Mouse (Mus musculus): ENCODE data around the gene Sdk2. TPM values are rescaled to one million over a fixed set of nuclear protein-coding genes. Genes with fewer than 3 reads are reported as not detected.

Gene Sdk2
- polyA plus RNA-seq, 1 experiment from 2014 or later, result 1.5 TPM

DNA sequence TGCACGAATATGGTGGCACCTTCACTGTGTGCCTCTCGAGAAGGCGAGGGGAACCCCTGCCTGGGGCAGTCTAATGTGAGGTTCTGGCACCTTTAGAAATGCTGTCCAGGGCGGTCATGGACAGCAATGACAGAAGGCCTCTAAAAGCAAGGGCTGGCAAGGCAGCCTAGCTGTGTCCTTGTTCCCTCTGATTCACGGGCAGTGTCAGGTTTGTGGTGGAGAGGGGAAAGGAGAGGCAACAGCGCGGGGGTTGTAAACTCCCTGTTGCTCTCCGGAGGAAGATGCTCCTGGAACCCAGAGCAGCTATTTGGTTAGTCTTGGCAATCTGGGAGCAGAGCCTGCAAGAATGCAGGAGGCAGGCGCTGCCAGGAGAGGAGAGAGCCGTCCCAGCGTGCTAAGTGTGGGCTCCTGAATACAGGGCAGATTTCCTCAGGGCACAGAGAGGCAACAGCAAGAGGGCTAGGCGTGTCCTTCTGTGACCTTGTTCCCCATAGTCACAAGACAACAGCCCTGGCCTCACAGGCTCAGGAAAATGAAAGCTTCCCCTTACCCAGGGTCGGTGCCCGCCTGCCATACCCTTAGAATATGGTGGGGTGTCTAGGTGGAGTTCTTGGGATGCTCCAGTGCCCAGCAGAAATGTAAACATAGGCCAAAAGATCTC, 289.9 kb downstream of the Sdk2 start:
- Histone ChIP-seq H3K27ac (peak overlapping the region; percentile 85), H3K4me1 (peaks cover 57% of the 10 kb centered on the region), H3K27me3 (ENCODE audit: poor library complexity, severe bottlenecking) (0 out of 2 replicates have a peak, but pooled peaks cover 3% of the 10 kb centered on the region), H3K36me3 (replicated peaks) (no peaks in the 10 kb centered on the region), H3K9me3 (no peaks in the 10 kb centered on the region), H3K4me3 (no peak overlapping the region)
- no peak for DNase-seq (ENCODE audit: extremely low spot score, low spot score)
- 71% methylated on average over 14 of the region's 14 CpGs for WGBS

DNA sequence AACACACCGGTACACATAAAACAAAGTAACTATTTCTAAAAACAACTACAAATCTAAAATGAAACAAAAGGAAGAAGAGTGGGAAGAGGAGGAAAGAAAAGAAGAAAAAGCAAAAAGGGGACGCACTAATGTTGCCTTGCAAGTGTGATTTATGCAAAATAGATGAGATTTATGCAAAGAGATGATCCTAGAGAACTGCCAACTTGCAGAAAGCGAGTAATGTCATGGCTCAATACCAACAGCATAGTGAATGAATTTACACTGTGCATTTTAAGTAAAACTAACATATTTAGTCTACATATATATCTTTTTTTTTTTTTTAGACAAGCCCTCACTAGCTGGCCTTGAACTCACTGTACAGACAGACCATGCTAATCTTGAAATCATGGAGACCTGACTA, 292.1 kb downstream of the Sdk2 start:
- Histone ChIP-seq H3K36me3 (replicated peaks) (no peaks in the 10 kb centered on the region), H3K4me1 (peaks cover 35% of the 10 kb centered on the region), H3K27me3 (ENCODE audit: poor library complexity, severe bottlenecking) (no peaks in the 10 kb centered on the region), H3K4me3 (no peak overlapping the region), H3K27ac (no peak overlapping the region), H3K9me3 (no peaks in the 10 kb centered on the region)
- no peak for DNase-seq (ENCODE audit: extremely low spot score, low spot score)
- 92% methylated on average over 3 of the region's 3 CpGs for WGBS

DNA sequence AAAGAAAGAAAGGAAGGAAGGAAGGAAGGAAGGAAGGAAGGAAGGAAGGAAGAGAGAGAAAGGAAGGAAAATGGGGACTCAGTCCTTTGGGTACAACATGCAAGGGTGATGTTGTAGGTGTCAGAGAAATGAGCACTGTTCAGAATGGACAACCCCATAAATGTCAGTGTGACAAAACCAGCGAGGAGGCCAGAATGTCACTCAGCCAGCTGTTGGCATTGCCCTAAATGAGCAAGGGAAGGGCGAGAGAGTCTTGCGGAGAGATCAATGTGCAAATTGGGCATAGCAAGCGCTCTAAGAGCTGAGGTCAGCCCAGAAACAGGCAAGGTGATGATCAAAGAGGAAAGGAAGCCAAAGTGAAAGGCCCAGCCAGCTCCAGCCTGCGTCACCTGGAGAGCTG, 293.7 kb downstream of the Sdk2 start:
- no peak overlapping the region for H3K4me3 ChIP-seq
- no peaks in the 10 kb centered on the region for H3K27me3 ChIP-seq (ENCODE audit: poor library complexity, severe bottlenecking)
- no peak for DNase-seq (ENCODE audit: extremely low spot score, low spot score)
- no peaks in the 10 kb centered on the region for H3K9me3 ChIP-seq
- H3K27ac ChIP-seq, result no peak overlapping the region
- H3K36me3 ChIP-seq (replicated peaks), result no peaks in the 10 kb centered on the region
- 88% methylated on average over 5 of the region's 5 CpGs for WGBS
- H3K4me1 ChIP-seq, result peaks cover 20% of the 10 kb centered on the region

DNA sequence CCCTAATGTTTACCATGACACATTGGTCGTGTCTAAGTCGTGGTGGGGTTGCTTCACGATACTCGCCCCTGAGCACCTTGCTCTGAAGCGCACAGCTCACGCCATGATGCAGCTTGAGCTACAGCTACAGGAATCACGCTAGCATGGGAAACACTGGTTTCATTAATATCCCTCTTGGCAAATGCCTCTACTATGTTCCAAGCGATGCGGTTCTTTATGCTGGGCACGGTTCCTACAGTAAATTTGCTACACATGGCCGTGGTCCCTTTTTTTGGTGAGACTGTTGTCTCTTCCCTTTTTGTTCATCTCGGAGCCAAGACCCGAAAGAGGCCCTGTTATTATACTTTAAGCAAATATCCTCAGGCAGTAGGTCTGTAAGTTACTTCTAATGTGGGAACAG, 295.7 kb downstream of the Sdk2 start:
- H3K4me3 ChIP-seq, result no peak overlapping the region
- H3K36me3 ChIP-seq (replicated peaks), result no peaks in the 10 kb centered on the region
- no peaks in the 10 kb centered on the region for H3K9me3 ChIP-seq
- no peaks in the 10 kb centered on the region for H3K27me3 ChIP-seq (ENCODE audit: poor library complexity, severe bottlenecking)
- DNase-seq (ENCODE audit: extremely low spot score, low spot score), result no peak
- no peak overlapping the region for H3K27ac ChIP-seq
- peaks cover 20% of the 10 kb centered on the region for H3K4me1 ChIP-seq
- 94% methylated on average over 13 of the region's 13 CpGs for WGBS

DNA sequence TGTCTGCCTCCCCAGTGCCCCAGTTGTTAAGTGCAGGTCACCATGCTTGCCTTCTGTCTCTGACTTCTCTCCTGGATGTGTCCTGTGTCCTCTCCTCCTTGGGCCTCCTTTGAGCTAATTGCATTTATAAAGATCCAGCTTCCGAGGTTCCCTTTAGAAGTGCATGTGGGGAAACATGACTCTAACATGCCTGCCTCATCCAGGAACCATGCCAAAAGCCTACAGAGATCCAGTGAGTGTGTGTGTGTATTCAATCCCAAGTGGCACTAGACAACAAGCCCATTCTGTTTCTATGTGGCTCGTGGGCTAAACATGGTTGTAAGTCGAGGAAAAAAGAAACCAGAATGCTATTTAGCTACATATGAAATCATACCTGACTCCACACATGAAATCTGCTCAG, 298.5 kb downstream of the Sdk2 start:
- no peaks in the 10 kb centered on the region for H3K27me3 ChIP-seq (ENCODE audit: poor library complexity, severe bottlenecking)
- no peak for DNase-seq (ENCODE audit: extremely low spot score, low spot score)
- no peak overlapping the region for H3K4me3 ChIP-seq
- H3K27ac ChIP-seq, result no peak overlapping the region
- H3K9me3 ChIP-seq, result no peaks in the 10 kb centered on the region
- peaks cover 35% of the 10 kb centered on the region for H3K4me1 ChIP-seq
- no peaks in the 10 kb centered on the region for H3K36me3 ChIP-seq (replicated peaks)
- WGBS, result 78% methylated on average over 3 of the region's 3 CpGs

DNA sequence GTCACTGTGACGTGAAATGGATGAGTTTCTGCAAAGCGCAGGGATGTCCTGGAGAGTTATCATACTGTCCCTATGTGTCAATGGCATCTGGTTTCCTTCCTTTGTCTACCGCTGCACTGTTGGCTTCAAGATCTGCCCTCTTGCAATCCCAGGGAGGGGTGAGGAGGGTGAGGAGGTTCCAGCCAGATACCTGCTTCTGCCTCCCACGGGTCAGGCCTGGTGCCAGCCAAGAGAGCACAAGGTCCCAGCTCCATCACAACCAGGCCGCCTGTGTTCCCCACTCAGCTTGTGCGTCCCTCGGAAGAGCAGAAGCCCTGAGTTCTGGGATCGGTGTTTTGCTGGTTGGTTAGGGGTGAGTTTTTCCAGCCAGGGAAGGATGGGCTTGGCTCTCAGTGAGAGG, 299.6 kb downstream of the Sdk2 start:
- H3K4me3 ChIP-seq, result no peak overlapping the region
- no peaks in the 10 kb centered on the region for H3K9me3 ChIP-seq
- peaks cover 38% of the 10 kb centered on the region for H3K4me1 ChIP-seq
- no peaks in the 10 kb centered on the region for H3K27me3 ChIP-seq (ENCODE audit: poor library complexity, severe bottlenecking)
- 78% methylated on average over 8 of the region's 8 CpGs for WGBS
- no peaks in the 10 kb centered on the region for H3K36me3 ChIP-seq (replicated peaks)
- DNase-seq (ENCODE audit: extremely low spot score, low spot score), result no peak
- H3K27ac ChIP-seq, result peak overlapping the region; percentile 13

DNA sequence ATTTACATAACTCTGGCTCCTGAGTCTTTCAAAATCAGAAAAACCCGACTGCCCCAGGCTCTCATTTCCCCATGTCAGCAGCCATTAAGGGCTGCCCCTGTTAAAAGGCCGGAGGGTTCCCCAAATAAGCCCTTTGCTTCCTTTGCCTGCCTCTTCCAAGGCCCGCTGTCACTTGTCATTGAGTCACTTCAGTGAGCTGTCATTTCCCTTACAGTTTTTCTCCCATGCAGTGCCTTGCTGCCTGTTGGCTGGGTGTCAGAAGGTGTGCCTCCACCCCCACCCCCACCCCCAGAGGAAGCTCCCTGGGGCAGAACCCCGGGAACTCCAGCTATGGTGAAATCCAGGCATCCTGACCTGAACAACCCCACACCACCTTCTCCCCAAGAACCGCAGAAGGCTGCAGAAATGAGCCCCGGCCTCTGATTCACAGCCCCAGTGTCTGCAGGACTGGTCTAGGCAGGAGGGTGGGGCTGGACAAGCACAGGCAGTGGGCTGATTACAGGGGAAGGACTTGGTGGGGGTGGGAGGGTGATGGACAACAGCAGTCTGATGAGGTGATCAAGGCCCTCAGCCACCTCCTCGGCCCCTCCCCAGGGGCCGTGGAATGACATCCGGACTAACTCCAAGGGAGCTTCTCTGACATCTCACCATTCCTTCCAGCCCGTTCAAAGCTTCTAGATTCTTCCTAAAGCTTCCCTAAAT, 300.4 kb downstream of the Sdk2 start:
- H3K27ac ChIP-seq, result peak overlapping the region; percentile 68
- no peaks in the 10 kb centered on the region for H3K27me3 ChIP-seq (ENCODE audit: poor library complexity, severe bottlenecking)
- no peak overlapping the region for H3K4me3 ChIP-seq
- 70% methylated on average over 10 of the region's 10 CpGs for WGBS
- peaks cover 38% of the 10 kb centered on the region for H3K4me1 ChIP-seq
- H3K36me3 ChIP-seq (replicated peaks), result no peaks in the 10 kb centered on the region
- H3K9me3 ChIP-seq, result no peaks in the 10 kb centered on the region
- no peak for DNase-seq (ENCODE audit: extremely low spot score, low spot score)

DNA sequence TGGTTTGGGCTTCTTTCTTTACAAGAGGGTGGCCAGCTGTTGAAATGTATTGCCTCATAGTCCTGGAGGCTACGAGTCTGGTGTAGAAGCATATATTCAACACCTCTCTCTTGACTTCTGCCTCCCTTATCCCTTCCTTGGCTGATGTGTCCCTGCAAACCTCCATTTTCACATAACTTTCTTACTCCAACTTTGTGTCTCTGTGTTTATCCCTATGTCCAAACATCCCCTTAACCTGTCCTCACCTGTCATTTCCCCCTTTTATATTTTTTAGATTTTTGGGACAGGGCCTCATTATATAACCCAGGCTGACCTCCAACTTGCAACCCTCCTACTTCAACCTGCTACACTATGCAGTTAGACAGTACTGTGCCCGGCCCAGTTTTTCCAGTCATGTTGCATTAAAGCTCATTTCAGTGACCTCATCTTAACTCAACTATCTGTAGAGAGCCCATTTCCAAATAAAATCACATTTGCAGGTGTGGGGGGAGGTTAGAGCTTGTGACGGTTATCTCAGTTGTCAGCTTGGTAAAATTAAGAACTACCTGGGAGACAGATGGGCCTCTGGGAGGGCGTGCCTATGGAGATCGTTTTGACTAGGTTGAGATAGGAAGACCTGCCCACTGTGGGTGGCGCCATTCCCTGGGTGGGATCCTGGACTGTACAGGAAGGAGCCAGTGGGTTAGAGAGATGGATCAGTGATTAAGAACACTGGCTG, 302.6 kb downstream of the Sdk2 start:
- H3K9me3 ChIP-seq, result no peaks in the 10 kb centered on the region
- H3K4me1 ChIP-seq, result peaks cover 38% of the 10 kb centered on the region
- H3K4me3 ChIP-seq, result no peak overlapping the region
- DNase-seq (ENCODE audit: extremely low spot score, low spot score), result no peak
- H3K27me3 ChIP-seq (ENCODE audit: poor library complexity, severe bottlenecking), result no peaks in the 10 kb centered on the region
- WGBS, result 95% methylated on average over 6 of the region's 6 CpGs
- no peaks in the 10 kb centered on the region for H3K36me3 ChIP-seq (replicated peaks)
- peak overlapping the region; percentile 8 for H3K27ac ChIP-seq

DNA sequence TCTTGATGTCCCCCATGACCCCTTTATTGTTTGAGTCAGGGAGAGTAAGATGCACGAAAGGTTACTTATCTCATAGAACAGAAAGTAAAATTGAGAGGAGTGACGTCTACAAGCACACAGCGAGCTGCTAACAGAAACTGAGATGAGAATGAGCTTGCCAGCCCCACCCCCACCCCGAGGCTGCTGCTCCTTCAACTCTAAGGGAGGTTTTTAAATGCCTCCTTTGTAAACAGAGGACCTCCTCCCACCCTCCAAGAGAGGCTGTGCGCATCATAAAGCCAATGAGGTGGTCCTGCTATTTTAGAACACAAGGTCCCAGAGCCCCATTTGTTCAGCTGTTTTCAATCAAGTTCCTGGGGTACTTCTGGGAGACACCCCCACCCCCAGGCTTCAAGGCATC, 303.4 kb downstream of the Sdk2 start:
- Histone ChIP-seq H3K27me3 (ENCODE audit: poor library complexity, severe bottlenecking) (no peaks in the 10 kb centered on the region), H3K4me3 (no peak overlapping the region), H3K36me3 (replicated peaks) (no peaks in the 10 kb centered on the region), H3K27ac (peak overlapping the region; percentile 8), H3K4me1 (peaks cover 38% of the 10 kb centered on the region), H3K9me3 (no peaks in the 10 kb centered on the region)
- no peak for DNase-seq (ENCODE audit: extremely low spot score, low spot score)
- WGBS, result 25% methylated on average over 5 of the region's 5 CpGs

DNA sequence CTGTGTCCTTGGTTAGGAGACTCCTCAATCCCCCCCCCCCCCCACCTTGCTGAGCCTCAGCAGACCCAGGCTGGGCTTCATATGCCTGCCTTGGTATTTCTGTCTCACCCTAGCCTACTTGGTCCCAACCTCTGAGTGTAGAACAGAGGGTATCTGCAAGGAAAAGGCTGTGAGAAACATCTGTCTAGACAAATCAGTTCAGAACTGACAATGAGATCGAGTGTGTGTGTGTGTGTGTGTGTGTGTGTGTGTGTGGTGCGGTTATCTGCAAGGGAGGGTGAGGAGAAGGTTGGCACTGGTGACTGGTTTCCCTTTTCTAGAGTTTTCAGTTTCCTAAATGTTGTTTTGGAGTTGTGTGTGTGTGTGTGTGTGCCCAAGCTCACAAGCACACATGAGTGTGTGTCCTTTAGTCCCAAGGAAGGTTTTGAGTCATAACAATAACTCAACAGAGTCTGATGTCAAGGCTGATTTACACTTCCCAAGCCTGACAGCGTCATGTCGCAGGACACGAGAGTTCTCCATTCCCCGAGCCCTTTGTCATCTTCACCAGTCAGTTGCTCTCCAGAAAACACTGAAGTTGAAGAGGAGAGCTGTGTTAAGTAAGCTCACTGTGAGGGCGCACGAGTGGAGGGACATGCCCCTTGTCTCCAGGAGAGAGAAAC, 304.6 kb downstream of the Sdk2 start:
- no peaks in the 10 kb centered on the region for H3K9me3 ChIP-seq
- H3K36me3 ChIP-seq (replicated peaks), result no peaks in the 10 kb centered on the region
- no peak overlapping the region for H3K27ac ChIP-seq
- H3K27me3 ChIP-seq (ENCODE audit: poor library complexity, severe bottlenecking), result no peaks in the 10 kb centered on the region
- no peak overlapping the region for H3K4me3 ChIP-seq
- 85% methylated on average over 8 of the region's 8 CpGs for WGBS
- DNase-seq (ENCODE audit: extremely low spot score, low spot score), result no peak
- peaks cover 32% of the 10 kb centered on the region for H3K4me1 ChIP-seq

DNA sequence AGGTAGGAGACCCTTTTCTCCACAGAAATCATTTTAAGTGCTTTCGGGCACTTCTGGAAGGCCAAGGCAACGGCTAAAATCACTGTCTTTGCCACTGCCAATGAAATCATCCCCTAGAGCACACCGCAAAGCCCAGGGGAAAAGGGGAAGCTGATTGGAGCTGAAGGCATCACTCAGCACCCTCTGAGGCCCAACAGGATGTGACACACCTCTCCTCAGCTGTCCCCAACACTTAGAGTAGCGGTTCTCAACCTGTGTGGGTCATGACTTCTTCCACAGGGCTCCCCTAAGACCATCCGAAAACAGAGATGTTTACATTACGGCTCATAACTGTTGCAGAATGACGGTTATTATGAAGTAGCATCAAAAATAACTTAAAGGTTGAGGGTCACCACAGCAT, 305.2 kb downstream of the Sdk2 start:
- Histone ChIP-seq H3K4me3 (no peak overlapping the region), H3K4me1 (peaks cover 26% of the 10 kb centered on the region), H3K27me3 (ENCODE audit: poor library complexity, severe bottlenecking) (no peaks in the 10 kb centered on the region), H3K27ac (no peak overlapping the region), H3K36me3 (replicated peaks) (no peaks in the 10 kb centered on the region), H3K9me3 (no peaks in the 10 kb centered on the region)
- DNase-seq (ENCODE audit: extremely low spot score, low spot score), result no peak
- WGBS, result 94% methylated on average over 7 of the region's 7 CpGs

DNA sequence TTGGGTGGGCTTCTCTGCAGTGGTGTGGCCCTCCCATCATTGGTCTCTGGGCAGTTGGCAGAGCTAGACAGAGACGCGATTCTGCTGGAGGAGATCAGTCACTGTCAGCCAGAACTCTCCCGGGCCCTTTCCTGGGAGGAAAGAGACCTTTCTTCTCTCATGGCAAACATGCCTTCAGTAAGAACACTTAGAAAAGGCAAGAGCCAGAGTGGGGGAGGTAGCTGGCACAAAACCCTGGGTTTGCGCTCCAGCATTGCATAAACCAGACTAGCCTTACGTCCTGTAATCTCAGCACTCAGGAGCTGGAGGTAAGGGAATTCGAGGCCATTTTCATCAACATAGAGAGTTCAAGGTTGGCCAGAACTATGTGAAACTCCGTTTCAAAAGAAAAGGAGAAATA, 306.4 kb downstream of the Sdk2 start:
- Histone ChIP-seq H3K4me1 (peaks cover 19% of the 10 kb centered on the region), H3K4me3 (no peak overlapping the region), H3K9me3 (no peaks in the 10 kb centered on the region), H3K27ac (no peak overlapping the region), H3K36me3 (replicated peaks) (no peaks in the 10 kb centered on the region), H3K27me3 (ENCODE audit: poor library complexity, severe bottlenecking) (no peaks in the 10 kb centered on the region)
- 87% methylated on average over 7 of the region's 7 CpGs for WGBS
- no peak for DNase-seq (ENCODE audit: extremely low spot score, low spot score)

DNA sequence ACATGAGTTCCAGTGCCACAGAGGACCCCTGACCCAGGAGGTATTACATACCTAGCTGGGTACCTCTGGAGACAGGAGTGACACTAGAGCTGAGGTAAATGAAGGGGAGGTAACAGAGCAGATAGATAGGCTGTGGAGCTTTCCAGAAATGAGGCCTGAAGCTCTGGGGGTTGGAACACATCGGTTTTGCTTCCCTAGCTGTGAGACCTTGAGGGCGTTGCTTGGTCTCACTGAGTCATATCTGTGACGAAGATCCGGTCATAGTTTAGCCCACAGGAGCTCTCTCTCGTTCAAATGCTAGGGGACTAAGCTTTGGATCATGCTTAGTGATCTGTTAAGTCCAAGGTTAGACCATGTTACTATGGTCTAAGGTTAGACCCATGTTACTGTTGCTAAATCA, 308.0 kb downstream of the Sdk2 start:
- 93% methylated on average over 5 of the region's 5 CpGs for WGBS
- Histone ChIP-seq H3K9me3 (no peaks in the 10 kb centered on the region), H3K4me3 (no peak overlapping the region), H3K27ac (no peak overlapping the region), H3K36me3 (replicated peaks) (no peaks in the 10 kb centered on the region), H3K27me3 (ENCODE audit: poor library complexity, severe bottlenecking) (peaks cover 3% of the 10 kb centered on the region; the same call in 1 of the 2 replicates), H3K4me1 (peaks cover 28% of the 10 kb centered on the region)
- no peak for DNase-seq (ENCODE audit: extremely low spot score, low spot score)
